Mouse (Mus musculus): ENCODE results near the gene Vmp1. TPM values are rescaled to one million over a fixed set of nuclear protein-coding genes. Genes with fewer than 3 reads are reported as not detected.

The Vmp1 gene
- polyA plus RNA-seq (2015; fragmentation: Nextera tagmentation; extraction: Ambion mirVana) = 126 and 176 TPM in 2 replicates

GRCm38 (mm10) chr11:86683395-86684125 is at the start of gene Vmp1, which contains the start of gene Ptrh2:
Gene Vmp1, minus strand, starts transcription at chr11:86683836.
Gene Ptrh2, plus strand, starts transcription at chr11:86683985.

GRCm38 (mm10) chr11:86544639-86545299 is 138.9 kb downstream of the Vmp1 start, which contains the start of the genes Rps6kb1 and Tubd1:
Gene Rps6kb1, minus strand, starts transcription at chr11:86544805.
Gene Tubd1, plus strand, starts transcription at chr11:86544991.

Small RNA genes lying within 50 kb of the gene (microRNA-seq; reads per million reads assigned to microRNA genes)
- gene Mir21a (ENCODE audit: borderline replicate concordance, insufficient number of aligned reads) = 18,063 reads per million, percentile 95 among the genes with 10 or more reads in this experiment

Other genes starting within 250 kb of the Vmp1 start
- 57.8 and 60.3 TPM in 2 replicates for gene Rnft1, start 199.2 kb downstream of the Vmp1 start, polyA plus RNA-seq (2015; fragmentation: Nextera tagmentation; extraction: Ambion mirVana)
- gene Rps6kb1, start 139.0 kb downstream of the Vmp1 start, polyA plus RNA-seq (2015; fragmentation: Nextera tagmentation; extraction: Ambion mirVana) = 42.4 and 53.7 TPM in 2 replicates
- gene Tubd1, start 138.8 kb downstream of the Vmp1 start, polyA plus RNA-seq (2015; fragmentation: Nextera tagmentation; extraction: Ambion mirVana) = 9.2 and 12.0 TPM in 2 replicates
- gene Ptrh2, start 149 bp upstream of the Vmp1 start, polyA plus RNA-seq (2015; fragmentation: Nextera tagmentation; extraction: Ambion mirVana) = 28.6 and 32.1 TPM in 2 replicates
- 56.0 and 70.8 TPM in 2 replicates for gene Cltc, start 73.7 kb upstream of the Vmp1 start, polyA plus RNA-seq (2015; fragmentation: Nextera tagmentation; extraction: Ambion mirVana)
- gene Dhx40, start 123.9 kb upstream of the Vmp1 start, polyA plus RNA-seq (2015; fragmentation: Nextera tagmentation; extraction: Ambion mirVana) = 19.6 and 25.1 TPM in 2 replicates

Measured in adrenal gland, postnatal 0 days (tissue).